Mouse (Mus musculus) forelimb bud, embryonic 11.5 days (tissue): Measurements from ENCODE around the gene Tpcn2.

Experiments used
- DNase-seq: peaks from one replicate; pipeline ENCODE4 v3.0.0-alpha.2; 2012; ENCODE audit warnings: low read depth, low spot score

Tpcn2 gene

GRCm38 (mm10) chr7:145283487-145284187, at the start of gene Tpcn2:
Tpcn2 (minus strand) TSS chr7:145284011.
- DNase-seq, result peak; percentile 96

- DNase-seq, result no peak
These were observed 48.7 kb upstream of the Tpcn2 start for GRCm38 (mm10) chr7:145332376-145333041.

GRCm38 (mm10) chr7:145330641-145331040, 46.8 kb upstream of the Tpcn2 start:
- DNase-seq, result no peak

GRCm38 (mm10) chr7:145329982-145330381, 46.2 kb upstream of the Tpcn2 start:
- no peak for DNase-seq

- DNase-seq, result no peak
These were observed 41.9 kb upstream of the Tpcn2 start for GRCm38 (mm10) chr7:145325697-145326096.

GRCm38 (mm10) chr7:145323607-145324006, 39.8 kb upstream of the Tpcn2 start:
- no peak for DNase-seq

GRCm38 (mm10) chr7:145319481-145319880, 35.7 kb upstream of the Tpcn2 start:
- DNase-seq, result no peak

GRCm38 (mm10) chr7:145317522-145317921, 33.7 kb upstream of the Tpcn2 start:
- no peak for DNase-seq

GRCm38 (mm10) chr7:145314785-145315411, 31.1 kb upstream of the Tpcn2 start, which contains the start of gene Mrgprd:
Mrgprd (plus strand) TSS chr7:145314835.
- DNase-seq, result no peak

GRCm38 (mm10) chr7:145312137-145312536, 28.3 kb upstream of the Tpcn2 start:
- DNase-seq, result no peak

- no peak for DNase-seq
These were observed 26.7 kb upstream of the Tpcn2 start for GRCm38 (mm10) chr7:145310526-145310925.

- no peak for DNase-seq
These were observed 26.1 kb upstream of the Tpcn2 start for GRCm38 (mm10) chr7:145309877-145310276.

- no peak for DNase-seq
These were observed 25.1 kb upstream of the Tpcn2 start for GRCm38 (mm10) chr7:145308866-145309265.

- no peak for DNase-seq
These were observed 24.4 kb upstream of the Tpcn2 start for GRCm38 (mm10) chr7:145308061-145308675.

- DNase-seq, result no peak
These were observed 23.8 kb upstream of the Tpcn2 start for GRCm38 (mm10) chr7:145307636-145308035.

- no peak for DNase-seq
These were observed 20.3 kb upstream of the Tpcn2 start for GRCm38 (mm10) chr7:145304153-145304552.

- peak; percentile 78 for DNase-seq
These were observed 18.9 kb upstream of the Tpcn2 start for GRCm38 (mm10) chr7:145302488-145303285.

GRCm38 (mm10) chr7:145301341-145302005, 17.7 kb upstream of the Tpcn2 start:
- DNase-seq, result no peak

GRCm38 (mm10) chr7:145301008-145301340, 17.2 kb upstream of the Tpcn2 start:
- DNase-seq, result no peak

- no peak for DNase-seq
These were observed 16.7 kb upstream of the Tpcn2 start, which contains the start of gene Mrgprf for GRCm38 (mm10) chr7:145300321-145301007. Mrgprf (plus strand) TSS chr7:145300828.
